Mouse (Mus musculus) lung, postnatal 10 days (tissue): ENCODE measurements around the gene Snx25.

Source experiments
- DNase-seq: peaks from one replicate; pipeline ENCODE4 v3.0.0; 2021

Gene Snx25

DNA sequence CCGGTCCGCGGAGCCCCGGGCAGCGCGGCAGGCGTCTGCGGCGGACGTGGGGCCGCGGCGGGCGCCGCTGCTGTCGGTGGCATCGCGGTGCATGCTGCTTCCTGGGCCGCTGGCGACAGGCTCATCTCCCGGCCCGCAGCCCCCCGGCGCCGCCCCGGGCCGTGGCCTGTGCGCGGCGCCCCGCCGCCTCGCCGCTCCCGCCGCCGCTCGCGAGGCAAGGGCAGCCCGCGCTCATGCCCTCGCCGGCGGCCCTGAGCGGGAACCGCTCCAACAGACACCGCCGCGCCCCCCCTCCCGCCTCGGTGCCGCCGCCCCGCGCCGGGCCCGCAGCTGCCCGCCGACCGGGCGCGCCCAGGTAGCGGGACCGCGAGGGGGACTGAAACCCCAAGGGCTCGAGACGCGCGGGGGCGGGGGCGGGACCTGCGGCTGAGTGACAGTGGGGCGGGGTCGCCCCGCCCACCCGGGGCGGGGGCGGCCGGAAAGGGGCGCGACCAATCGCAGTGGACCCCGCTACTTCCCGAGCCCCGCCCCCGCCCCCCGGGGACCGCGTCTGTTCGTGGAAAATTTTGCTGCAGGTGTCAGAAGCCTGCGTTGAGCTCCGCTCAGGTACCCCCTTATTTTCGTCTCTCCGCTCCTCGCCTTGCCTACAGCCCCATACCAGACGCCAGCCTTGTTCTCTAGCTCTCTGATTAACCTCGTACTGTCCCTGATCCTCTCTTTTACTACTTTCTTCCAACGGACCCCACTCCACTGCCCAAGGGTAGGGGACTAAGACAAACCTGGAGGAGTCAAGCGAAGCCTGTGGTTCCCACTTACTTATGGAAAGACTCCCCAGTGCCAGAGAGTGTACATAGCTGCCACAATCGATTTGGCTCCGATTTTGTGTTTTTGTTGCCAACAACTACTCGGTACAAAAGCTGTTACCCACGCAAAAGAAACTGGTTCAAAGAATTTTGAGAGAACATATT lies at the start of gene Snx25:
Gene Snx25, minus strand, starts transcription at position 96 of the 968 bp plus-strand sequence.
- peak; percentile 88 for DNase-seq

DNA sequence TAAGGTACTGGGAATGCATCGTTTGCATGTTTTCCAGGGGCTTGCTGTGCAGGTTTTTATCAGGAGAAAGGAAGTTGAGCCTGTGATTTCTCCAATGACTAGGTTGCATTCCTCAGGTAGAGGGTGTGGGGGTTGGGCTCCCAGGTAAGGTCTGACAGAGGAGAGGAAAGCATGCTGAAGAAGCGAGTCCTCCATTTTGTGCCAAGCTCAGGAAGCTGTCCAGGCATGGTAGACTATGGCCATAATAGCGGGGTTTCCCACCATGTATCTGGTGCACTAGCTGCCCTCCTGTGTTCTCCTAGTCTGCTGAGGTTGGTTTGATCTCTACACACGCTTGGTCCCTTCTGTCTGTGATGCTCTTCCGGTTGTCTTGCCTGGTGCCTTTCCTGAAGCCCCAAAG lies 45.7 kb upstream of the Snx25 start:
- DNase-seq = no peak

DNA sequence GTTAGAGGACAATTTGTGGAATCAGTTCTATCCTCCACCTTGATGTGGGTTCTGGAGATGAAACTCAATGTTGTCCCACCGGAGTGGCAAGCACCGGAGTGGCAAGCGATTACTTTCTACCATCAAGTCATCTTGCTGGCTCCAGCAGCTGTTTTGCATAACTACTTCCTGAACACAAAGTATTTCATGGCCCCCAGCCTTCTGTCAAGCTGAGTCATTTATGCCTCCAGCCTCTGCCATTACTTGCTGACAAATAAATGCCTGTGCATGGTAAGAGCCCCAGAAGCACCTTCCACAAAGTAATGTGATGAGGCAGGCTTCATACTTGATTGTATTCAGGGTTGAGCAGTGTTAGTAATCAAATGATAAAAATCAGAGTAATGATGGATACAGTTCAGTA lies 44.9 kb upstream of the Snx25 start:
- no peak for DNase-seq

DNA sequence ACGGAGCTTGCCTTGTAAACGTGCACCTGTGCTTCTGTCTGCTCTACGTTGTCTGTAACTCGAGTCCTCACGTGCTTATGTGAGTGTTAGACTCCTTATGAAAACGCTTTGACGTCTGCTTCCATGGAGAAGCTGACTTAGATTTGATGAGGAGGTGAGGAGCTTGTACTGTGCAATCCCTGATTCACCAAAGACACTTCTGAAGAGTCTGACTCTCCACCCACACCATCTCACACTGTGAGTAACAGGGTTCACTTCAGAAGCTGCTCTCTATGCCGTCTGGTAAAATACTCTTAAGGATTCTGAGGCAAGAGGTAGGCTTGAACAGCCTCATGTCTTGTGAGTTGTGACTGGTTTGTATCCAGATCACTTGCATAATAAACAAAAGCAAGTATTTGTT lies 41.1 kb upstream of the Snx25 start:
- no peak for DNase-seq

DNA sequence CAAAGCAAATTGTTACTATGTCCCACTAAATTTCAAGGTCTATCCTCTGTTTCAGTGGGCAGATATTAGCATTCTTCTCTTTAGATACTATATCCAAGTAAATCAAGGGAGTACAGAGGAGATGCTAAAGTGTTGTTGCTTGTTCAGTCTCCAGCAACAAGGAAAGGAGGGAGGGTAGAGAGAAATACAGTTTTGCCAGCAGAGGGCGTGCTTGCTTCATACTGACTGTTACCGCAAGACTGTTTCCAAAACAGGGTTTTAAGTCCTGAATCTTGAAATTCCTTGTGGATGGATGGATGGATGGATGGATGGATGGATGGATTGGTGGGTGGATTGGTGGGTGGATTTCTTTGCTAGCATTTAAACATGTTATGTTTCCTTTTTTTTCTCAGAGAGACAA lies 33.4 kb upstream of the Snx25 start:
- DNase-seq = peak; percentile 72

DNA sequence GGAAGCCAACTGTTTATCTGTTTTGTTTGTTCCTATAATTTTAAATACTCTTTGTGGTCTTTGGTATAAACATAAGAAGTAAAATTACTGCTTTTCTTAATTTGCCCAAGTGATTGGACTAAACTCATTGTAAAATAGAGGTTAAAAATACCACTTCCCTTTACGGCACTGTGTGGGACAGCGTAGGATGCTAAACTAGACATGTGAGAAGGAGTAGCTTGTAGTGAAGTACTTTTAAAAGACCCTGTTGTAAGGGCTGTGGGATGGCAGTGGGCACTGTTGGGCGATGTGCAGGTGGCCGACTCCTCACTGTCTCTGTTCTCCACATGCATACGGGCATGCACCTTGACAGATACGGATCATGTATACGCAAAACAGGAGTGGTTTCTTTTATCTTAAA lies 28.2 kb upstream of the Snx25 start:
- no peak for DNase-seq

DNA sequence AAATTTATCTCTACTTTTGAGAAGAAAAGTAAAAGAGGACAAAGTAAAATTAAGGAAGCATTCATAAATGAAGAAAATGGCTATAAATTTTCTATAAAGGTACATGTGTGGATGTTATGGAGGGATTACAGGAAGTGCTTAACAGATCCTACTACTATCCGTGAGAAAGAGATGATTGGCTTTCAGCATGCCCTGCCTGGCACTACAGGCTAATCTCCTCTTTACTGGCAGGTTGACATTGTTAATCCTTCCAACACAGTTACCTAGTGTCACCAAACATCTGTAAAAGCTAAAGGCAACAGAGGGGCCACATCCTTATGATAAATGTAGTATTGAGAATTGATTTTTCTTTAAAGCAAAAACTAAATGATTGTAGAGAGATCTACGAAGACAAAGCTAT lies 21.7 kb upstream of the Snx25 start:
- no peak for DNase-seq

DNA sequence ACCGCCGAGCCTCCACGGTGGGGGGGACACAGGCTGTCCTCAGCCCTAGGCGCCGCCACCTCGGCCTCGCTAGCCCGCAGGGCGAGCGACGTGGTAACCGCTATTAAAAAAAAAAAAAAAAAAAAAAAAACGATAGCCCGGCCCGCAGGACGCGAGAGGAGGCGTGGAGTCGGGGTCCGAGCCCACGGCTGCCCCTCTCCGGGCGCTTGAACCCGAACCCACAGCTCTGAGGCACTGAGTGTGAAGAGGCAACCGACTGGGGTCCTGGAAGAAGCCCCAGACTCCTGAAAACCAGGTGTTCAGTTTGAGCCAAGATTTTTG lies 11.9 kb upstream of the Snx25 start:
- DNase-seq = no peak

DNA sequence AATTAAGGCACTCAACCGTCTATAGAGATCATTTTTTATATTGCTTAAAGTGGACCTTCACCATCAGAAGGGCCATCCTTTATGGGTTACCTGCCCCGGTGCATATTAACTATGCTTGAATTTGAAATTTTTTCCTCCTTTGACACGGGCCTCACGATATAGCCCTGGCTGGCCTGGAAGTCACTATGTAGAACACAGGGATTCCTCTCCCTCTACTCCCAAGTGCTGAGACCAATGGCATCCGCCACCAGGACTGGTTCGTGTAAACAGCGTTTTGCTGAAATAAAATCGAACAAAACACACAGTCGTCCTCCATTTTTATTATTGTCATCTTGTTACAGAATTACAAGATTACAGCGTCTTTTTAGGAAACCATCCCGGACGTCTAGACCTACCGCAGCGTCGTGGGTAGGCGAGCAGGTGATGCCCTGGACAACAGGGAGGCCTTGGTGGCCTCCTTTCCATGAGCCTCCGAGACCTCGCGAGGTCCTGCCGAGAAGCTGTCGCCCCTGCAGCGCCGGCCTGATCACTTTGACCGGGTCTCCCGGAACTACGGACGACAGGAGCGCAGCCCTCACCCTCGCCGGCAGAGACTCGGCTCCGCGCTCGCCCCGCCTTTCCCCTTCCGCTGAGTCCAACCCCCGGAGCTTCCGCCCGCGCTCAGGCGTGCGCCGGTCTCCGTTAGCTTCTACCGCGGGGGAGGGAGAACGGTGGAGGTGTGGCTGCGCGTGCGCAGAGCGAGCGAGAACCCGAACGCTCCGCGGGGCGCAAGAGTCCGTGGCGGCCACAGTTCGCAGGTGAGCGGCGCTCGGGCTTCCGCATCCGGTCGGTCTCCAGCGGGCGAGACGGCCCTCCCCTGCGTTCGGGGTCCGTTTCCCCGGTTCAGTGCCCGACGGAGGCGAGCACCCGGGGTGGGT lies 11.3 kb upstream of the Snx25 start:
- peak; percentile 97 for DNase-seq

DNA sequence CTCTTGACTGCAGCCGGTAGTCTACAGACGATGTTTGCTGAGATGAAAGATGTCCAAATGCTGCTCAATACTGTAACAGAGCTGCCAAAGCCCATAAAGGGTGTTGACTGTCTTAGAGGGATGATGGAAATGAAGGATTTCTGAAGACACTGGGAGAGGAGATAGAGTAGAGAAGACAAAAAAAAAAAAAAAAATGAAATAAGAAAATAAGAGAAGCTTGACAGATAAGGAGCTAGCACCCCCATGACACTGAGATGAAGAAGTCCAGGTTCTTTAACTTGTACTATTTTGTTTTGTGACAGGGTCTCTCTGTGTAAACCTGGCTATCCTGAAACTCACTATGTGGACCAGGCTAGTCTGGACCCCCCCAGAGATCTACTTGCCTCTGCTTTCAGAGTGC lies 1.1 kb upstream of the Snx25 start:
- no peak for DNase-seq

DNA sequence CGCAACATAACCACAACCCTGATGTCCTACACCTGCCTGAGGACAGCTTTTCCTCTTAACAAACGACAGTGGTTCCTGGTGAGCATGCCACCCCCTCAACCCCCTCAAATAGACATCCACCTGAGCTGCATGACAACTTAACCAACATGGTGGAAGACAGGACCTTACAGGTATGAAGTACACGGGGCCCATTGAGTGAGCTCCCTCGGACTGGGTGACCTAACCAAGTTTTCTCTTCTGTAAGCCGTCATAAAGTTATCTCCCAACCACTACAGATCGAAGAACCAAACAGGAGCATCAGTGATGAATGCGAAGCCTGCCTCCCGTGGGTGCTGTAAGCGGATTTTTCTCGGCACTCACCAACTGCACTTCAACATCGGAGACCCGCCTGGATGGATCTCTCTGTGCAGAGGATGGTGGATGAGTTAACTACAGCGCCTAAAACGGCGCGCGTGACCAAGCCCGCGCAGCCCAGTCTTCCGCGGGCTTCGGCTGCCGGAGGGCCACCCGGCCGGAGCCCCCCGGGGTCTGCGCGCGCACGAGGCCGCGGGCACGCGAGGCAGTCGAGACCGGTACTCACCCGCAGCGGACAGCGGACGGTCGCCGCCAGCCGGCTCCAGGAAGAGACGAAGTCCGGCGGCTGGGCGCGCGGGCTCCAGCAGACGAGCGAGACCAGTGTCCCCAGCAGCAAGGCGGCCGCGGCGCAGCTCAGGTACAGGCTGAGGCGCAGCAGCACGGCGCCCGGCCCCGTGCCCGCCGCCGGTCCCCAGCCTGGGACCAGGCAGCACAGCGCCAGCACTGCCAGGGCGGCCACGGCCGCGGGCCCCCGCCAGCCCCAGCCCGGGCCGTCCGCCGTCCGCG lies 527 bp downstream of the Snx25 start, which contains the start of gene Cfap97:
Gene Cfap97, plus strand, starts transcription at position 570 of the 861 bp plus-strand sequence.
- DNase-seq = peak; percentile 61

DNA sequence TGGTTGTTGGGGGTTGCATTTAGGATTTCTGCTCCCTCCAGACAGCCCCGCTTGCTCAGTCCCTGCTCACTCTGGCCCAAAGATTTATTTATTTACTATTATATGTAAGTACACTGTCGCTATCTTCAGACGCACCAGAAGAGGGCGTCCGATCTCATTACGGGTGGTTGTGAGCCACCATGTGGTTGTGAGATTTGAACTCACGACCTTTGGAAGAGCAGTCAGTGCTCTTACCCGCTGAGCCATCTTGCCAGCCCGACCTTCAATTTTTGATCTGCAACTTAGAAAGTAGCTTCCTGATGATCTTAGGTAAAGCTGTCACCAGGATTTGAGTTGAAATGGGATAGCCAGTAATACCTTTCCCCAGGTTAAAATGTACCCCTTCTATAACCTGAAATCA lies 2.2 kb downstream of the Snx25 start:
- no peak for DNase-seq

DNA sequence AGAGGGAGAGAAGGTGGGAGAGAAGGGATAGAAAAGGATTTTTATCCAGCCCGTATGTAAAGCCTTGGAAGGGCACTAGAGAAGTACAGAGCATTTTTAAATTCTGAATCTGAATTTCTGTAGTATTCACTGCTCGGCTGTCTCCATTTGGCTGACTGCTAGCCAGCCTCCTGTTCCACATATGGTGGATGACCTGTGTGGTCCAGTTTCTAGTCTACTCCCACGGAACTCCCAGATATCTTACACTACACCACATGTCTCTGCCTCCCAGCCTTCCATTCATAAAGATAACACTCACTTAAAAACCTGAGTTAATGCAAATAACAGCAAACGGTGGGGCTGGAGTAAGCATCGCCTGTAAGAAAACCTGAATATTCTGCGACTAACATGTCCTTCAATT lies 2.7 kb downstream of the Snx25 start:
- DNase-seq = no peak

DNA sequence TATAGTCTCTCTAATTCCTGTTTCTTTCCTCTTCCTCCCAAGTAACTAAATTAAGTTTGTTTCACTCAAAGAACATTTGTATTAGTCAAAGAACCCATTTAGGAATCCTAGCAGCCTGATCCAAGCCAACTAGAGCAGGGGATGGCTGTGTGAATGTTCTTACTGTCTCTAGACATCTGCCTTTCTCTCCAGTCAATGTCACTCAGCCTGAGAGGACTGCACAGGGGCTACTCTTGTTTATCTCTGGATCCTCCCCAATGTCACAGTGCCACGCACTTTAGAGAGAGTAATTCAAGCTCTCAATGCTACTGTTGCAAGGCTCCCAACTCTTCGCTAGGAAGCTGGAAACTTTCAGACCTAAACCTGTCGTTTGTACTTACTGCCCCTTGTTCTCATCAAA lies 5.8 kb downstream of the Snx25 start:
- no peak for DNase-seq

DNA sequence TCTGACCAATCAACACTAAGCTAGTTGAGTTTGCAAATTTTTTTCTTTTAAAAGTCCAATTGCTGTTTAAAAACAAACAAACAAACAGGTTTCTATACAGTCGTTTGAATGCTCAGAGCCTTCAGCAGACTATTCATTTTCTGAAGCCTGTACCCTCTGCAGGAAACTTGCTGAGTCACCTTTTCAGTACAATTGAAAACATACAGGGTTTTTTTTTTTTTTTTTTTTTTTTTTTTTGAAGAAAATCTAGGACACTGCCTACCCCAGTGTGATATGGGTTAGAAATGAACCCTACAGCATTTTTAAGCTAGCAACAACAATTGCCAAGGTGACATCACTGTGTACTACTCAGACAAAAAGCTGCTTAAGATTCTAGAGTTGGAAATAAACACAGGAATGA lies 8.0 kb downstream of the Snx25 start:
- no peak for DNase-seq

DNA sequence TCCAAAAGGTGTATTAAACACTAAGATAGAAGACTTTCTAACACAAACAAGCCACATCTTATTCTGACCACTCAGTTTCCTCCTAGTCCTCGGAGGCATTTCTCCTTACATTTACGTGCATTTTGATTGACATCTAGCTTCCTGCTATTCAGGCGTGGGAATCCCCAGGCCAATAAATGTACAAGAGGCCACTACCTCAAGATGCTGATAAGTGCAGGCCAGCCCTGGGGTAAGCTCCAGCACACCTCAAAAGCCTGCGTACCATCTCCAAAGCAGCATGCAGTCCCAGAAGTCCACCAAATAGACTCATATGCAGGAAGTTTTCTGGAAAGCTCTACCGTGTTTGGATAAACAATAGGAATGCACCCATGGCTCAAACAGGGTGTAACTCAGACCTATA lies 8.5 kb downstream of the Snx25 start:
- no peak for DNase-seq

DNA sequence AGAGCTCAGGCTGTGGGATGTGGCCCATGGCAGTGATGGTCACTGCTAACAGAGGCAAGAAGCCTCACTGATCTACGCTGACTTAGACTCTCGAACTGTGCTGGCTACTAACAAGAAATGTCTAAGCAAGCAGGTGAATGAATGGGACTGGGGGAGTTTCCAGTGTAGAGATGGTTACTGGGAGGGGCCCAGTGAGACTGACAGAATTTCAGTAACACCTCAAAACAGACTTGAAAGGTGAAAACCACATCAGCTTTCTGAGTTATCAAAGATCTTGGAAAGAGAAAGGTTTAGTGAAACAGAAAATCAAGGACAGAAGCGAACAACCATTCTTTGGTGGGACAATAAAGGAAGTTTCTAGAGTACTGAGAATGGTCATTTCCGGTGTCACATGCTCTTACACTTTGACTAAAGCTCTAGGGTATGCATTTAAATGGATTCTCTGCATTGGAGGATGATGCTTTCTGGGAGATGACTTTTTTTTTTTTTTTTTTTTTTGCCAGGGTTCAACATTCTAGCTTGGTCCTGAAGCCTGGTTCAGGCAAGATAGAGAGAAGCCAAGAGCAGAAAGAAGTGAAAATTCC lies 9.4 kb downstream of the Snx25 start:
- DNase-seq = no peak

DNA sequence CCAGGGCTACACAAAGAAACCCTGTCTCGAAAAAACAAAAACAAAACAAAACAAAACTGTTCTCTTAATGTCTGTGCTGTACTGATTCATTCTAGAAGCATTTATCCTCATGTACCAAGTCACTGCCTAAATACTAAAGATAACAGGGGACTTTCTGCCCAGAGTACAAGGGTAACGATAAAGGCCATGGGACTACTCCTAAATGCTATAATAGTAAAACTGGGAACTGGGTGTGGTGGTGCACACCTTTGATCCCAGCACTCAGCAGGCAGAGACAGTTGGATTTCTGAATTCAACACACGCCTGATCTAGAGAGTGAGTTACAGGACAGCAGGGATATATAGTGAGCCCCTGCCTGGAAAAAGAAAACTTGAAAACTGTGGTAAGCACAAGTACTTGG lies 10.3 kb downstream of the Snx25 start:
- DNase-seq = no peak

DNA sequence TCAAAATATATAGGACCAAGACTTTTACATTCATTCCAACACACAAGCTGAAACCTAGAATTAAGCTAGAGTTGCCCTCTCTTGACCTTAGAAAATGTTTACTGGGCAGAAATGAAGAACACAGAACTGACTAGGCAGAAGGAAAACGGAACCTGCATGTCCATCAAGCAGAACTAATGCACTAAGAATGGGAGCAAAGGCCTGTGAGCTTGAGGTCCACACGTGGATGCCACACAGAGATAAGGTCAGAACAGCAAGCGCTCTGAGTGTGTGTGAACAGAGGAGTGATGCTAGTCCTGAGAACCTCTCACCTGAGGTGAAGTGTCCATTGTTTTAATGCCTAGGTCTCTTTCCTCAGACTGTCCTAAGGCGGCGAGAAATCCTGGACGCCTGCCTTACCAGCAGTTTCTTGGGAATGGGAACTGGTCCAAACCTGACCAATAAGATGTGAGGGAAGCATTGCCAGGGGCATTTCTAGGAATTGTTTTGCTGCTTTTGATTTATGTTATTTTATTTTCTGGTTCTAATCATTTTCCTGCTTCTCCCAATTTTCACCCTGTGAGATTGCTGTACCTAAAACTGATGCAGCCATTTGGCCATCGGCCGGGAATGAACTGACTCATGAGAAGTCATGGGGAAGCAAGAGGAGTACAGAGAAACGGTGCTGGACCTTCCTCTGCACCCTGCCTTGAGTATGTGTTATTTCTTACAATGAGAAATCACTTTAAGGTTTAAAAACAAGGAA lies 11.4 kb downstream of the Snx25 start:
- no peak for DNase-seq

DNA sequence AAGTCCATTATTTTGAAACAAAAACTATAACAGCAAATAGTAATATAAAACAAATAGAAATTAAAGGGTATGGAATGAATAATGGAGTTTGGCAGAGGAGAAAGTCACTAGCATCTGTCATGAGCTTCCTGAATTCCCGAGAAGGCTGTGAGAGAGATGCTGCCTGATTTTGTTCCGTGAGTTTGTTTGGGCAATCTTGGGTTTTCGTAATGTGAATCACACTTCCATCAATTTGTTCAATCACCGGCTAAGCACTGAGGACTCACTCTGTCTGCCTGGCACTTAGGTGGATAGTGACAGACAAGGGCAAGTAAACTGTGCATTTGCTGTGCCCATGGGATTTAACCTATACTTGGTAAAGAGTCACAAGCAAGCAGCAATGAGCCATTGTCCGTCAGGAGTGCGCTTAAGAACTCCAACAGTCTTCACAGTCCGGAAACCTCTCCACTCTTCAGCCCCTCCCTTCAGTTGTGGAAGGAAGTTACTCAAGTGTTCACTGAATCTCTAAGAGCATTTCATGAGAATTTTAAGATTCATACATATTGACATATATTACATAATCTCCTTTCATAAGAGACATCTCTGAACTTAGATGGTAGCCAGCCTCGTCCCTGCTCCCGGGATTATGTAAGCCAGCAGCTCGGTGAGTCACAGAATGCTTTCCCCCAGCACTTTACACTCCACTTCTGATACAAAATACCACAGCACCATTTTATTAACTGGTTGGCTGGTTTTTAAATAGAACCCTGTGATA lies 13.9 kb downstream of the Snx25 start:
- peak; percentile 13 for DNase-seq

DNA sequence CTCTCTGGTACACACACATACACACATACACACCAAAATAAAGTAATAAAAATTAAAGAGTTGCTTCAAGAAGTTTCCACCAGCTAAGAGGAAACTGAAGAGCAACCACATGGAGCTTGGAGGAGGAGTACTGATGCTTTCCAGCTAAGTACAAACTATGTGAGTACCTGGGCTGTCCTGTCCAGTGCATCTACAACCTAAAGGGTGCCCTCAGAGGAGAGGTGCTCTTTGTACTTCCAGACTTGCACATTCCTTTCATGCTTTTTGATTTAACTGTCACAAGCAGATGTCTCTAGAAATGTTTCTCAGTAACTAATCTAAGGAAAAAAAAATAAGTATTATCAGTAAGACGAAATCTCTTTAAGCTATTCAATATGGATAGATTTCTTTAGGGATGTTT lies 14.6 kb downstream of the Snx25 start:
- no peak for DNase-seq
